Mouse (Mus musculus) intestine, embryonic 14.5 days (tissue): ENCODE measurements around the gene Trappc11. TPM values are rescaled to one million over a fixed set of nuclear protein-coding genes. Genes with fewer than 3 reads are reported as not detected.

Experiments used
- ATAC-seq: fragments of 200-750 bp; cut with Nextera tagmentation; replicated peaks from 2 replicates; pipeline ENCODE4 v1.8.0; 2017; ENCODE audit warnings: low read depth, moderate number of reproducible peaks, moderate TSS enrichment, moderate library complexity; ENCODE audit not compliant: low FRiP score, low TSS enrichment
- DNase-seq: peaks from one replicate; pipeline ENCODE4 v3.0.0-alpha.2; 2018; ENCODE audit warnings: low spot score
- H3K27ac ChIP-seq: fragments of 300-500 bp; sonication (generic); 2 replicates; pipeline ENCODE4 v1.5.1; 2014; ENCODE audit warnings: low read depth, mild to moderate bottlenecking, control low read depth
- H3K27me3 ChIP-seq: fragments of 300-500 bp; sonication (generic); replicated peaks from 2 replicates; pipeline ENCODE4 v1.6.1; 2014; ENCODE audit warnings: low read length, control low read depth; ENCODE audit not compliant: control insufficient read depth, insufficient read depth
- H3K36me3 ChIP-seq: fragments of 300-500 bp; sonication (generic); 2 replicates; pipeline ENCODE4 v1.6.1; 2014; ENCODE audit warnings: low read length, control low read depth; ENCODE audit not compliant: control insufficient read depth, insufficient read depth
- H3K4me1 ChIP-seq: fragments of 300-500 bp; sonication (generic); replicated peaks from 2 replicates; pipeline ENCODE4 v1.6.1; 2014; ENCODE audit warnings: low read length, control low read depth, mixed read lengths; ENCODE audit not compliant: control insufficient read depth, insufficient read depth
- H3K4me2 ChIP-seq: fragments of 300-500 bp; sonication (generic); 2 replicates; pipeline ENCODE4 v1.6.1; 2014; ENCODE audit warnings: low read length
- H3K4me3 ChIP-seq: fragments of 300-500 bp; sonication (generic); 2 replicates; pipeline ENCODE4 v1.5.1; 2014; ENCODE audit warnings: low read depth, low read length, control low read depth, mixed read lengths
- H3K9ac ChIP-seq: fragments of 300-500 bp; sonication (generic); 2 replicates; pipeline ENCODE4 v1.6.1; 2014; ENCODE audit warnings: mild to moderate bottlenecking, low read length
- H3K9me3 ChIP-seq: fragments of 300-500 bp; sonication (generic); 2 replicates; pipeline ENCODE4 v1.6.1; 2016; ENCODE audit warnings: low read length, control low read depth; ENCODE audit not compliant: control insufficient read depth
- WGBS: fragments of 180-500 bp; shearing (Covaris S2); extraction: QIAGEN DNeasy Blood & Tissue Kit; methylation state at CpG from one replicate; pipeline ENCODE4 v1.1.7; 2014; 5-methylcytosine and 5-hydroxymethylcytosine counted together
- polyA plus RNA-seq: library from polyadenylated mRNA; unstranded; fragments of >200 nt; fragmentation: Nextera tagmentation; extraction: Ambion mirVana; gene quantifications from 2 replicates; pipeline ENCODE4 v1.2.1, GENCODE M21; 2014

The Trappc11 gene
- polyA plus RNA-seq, 1 experiment from 2014 or later = 28.6 TPM

DNA sequence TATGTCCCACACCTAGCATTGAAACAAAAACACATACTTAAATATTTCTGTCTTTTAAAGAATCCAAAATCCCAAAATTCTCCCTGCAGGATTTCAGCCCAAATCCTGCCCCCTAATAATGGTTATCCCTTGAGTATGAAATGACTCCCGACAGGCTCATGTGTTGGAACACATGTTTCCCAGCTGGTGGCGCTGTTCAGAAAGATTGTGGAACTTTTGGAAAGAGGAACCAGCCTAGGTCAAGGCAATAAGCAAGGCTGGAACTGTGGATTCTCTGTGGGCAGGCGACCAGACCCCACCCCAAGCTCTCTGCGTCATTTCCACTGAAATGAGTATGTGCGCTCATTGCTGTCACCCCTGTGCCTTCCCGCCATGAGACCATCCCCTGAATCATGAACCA, 20.3 kb upstream of the Trappc11 start:
- H3K4me3 ChIP-seq = no peak overlapping the region
- peaks cover 36% of the 10 kb centered on the region for H3K36me3 ChIP-seq
- no peaks in the 10 kb centered on the region for H3K27me3 ChIP-seq
- DNase-seq (no peak), ATAC-seq (no peak)
- no peaks in the 10 kb centered on the region for H3K9me3 ChIP-seq
- H3K4me2 ChIP-seq = no peak overlapping the region
- H3K9ac ChIP-seq = no peak overlapping the region
- WGBS = 86% methylated on average over 6 of the region's 6 CpGs
- H3K27ac ChIP-seq = no peak overlapping the region
- no peaks in the 10 kb centered on the region for H3K4me1 ChIP-seq

GRCm38 (mm10) chr8:47547102-47547501, 13.8 kb upstream of the Trappc11 start:
- 0 out of 2 replicates have a peak, but pooled peaks cover 3% of the 10 kb centered on the region for H3K9me3 ChIP-seq

DNA sequence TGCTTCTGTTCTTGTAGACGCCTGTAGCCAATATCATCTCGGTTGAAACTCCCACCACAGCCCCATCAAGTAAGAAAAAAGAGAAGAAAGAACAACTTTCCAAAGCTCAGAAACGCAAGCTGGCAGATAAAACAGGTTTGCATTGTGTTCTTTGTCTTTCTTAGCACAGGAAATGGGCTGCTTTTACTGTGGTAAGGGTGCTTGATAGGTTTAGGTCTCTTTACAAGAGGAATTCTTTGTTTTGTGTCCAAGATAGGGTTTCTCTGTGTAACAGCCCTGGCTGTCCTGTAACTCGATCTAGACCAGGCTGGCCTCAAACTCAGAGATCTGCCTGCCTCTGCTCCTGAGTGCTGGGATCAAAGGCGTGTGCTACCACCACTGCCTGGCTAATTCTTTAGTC, 10.8 kb upstream of the Trappc11 start:
- Histone ChIP-seq H3K9ac (no peak overlapping the region), H3K4me3 (no peak overlapping the region), H3K36me3 (peaks cover 71% of the 10 kb centered on the region), H3K27ac (no peak overlapping the region), H3K27me3 (no peaks in the 10 kb centered on the region), H3K9me3 (0 out of 2 replicates have a peak, but pooled peaks cover 3% of the 10 kb centered on the region), H3K4me2 (no peak overlapping the region), H3K4me1 (no peaks in the 10 kb centered on the region)
- ATAC-seq (no peak), DNase-seq (no peak)
- 92% methylated on average over 5 of the region's 5 CpGs for WGBS

More at GRCm38 (mm10) chr8:47547102-47547501, 13.8 kb upstream of the Trappc11 start:
- no peak overlapping the region for H3K4me3 ChIP-seq
- H3K27me3 ChIP-seq = no peaks in the 10 kb centered on the region
- DNase-seq (no peak), ATAC-seq (no peak)
- H3K36me3 ChIP-seq = peaks cover 88% of the 10 kb centered on the region
- no peak overlapping the region for H3K27ac ChIP-seq
- no peaks in the 10 kb centered on the region for H3K4me1 ChIP-seq
- no peak overlapping the region for H3K9ac ChIP-seq
- no peak overlapping the region for H3K4me2 ChIP-seq
- 96% methylated on average over 10 of the region's 10 CpGs for WGBS

- DNase-seq (no peak), ATAC-seq (no peak)
- WGBS = 94% methylated on average over 16 of the region's 16 CpGs
- Histone ChIP-seq H3K36me3 (peaks cover 69% of the 10 kb centered on the region), H3K27me3 (no peaks in the 10 kb centered on the region), H3K9me3 (no peaks in the 10 kb centered on the region), H3K4me1 (no peaks in the 10 kb centered on the region), H3K9ac (no peak overlapping the region), H3K27ac (no peak overlapping the region), H3K4me2 (no peak overlapping the region), H3K4me3 (no peak overlapping the region)
Observed at GRCm38 (mm10) chr8:47542746-47543145, 9.5 kb upstream of the Trappc11 start.

DNA sequence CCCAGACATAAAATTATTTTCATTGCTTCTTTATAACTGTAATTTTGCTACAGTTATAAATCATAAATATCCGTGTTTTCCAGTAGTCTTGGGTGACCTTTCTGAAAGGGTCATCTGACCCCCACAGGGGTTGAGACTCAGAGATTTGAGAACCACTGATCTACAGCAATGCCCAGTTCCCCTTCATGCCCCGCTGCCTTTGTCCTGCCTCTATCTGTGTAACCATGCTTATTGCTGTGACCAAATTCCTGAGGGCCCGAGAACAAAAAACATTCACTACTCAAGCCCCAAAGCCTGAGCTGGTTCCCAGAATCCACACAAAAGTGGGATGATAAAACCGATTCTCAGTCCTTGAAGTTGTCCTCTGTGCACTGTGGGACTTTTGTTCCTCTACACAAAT, 5.1 kb upstream of the Trappc11 start:
- peaks cover 6% of the 10 kb centered on the region for H3K4me1 ChIP-seq
- peaks cover 37% of the 10 kb centered on the region for H3K36me3 ChIP-seq
- no peak overlapping the region for H3K27ac ChIP-seq
- no peak overlapping the region for H3K4me3 ChIP-seq
- ATAC-seq = no peak
- no peak for DNase-seq
- no peaks in the 10 kb centered on the region for H3K9me3 ChIP-seq
- H3K4me2 ChIP-seq = no peak overlapping the region
- H3K9ac ChIP-seq = no peak overlapping the region
- 88% methylated on average over 4 of the region's 4 CpGs for WGBS
- H3K27me3 ChIP-seq = no peaks in the 10 kb centered on the region

DNA sequence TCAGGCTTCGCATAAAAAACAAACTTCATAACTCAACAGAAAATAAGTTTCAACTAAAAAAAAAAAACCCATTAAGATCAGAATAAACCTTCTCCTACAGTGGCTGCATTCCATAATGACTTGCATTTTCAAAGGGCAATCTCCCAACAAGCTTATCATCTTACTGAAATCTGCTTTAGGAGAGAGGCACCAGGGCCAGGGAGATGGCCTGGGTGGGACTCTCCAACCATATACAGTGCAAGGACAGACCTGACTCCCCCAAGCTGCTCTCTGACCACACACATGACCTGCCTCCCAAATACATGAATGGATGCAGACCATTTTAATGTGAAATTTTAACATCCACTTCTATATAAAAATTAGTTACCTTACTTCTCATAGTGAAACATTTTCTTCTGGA, 5.2 kb downstream of the Trappc11 start:
- peaks cover 7% of the 10 kb centered on the region; the same call in 1 of the 2 replicates for H3K4me1 ChIP-seq
- H3K9ac ChIP-seq = no peak overlapping the region
- peaks cover 58% of the 10 kb centered on the region for H3K36me3 ChIP-seq
- DNase-seq (no peak), ATAC-seq (no peak)
- 97% methylated on average over 1 of the region's 1 CpGs for WGBS
- no peaks in the 10 kb centered on the region for H3K9me3 ChIP-seq
- H3K4me3 ChIP-seq = no peak overlapping the region
- H3K27ac ChIP-seq = no peak overlapping the region
- no peaks in the 10 kb centered on the region for H3K27me3 ChIP-seq
- H3K4me2 ChIP-seq = no peak overlapping the region

- Histone ChIP-seq H3K4me3 (no peak overlapping the region), H3K27me3 (no peaks in the 10 kb centered on the region), H3K36me3 (peaks cover 78% of the 10 kb centered on the region), H3K9me3 (no peaks in the 10 kb centered on the region), H3K9ac (no peak overlapping the region), H3K4me1 (no peaks in the 10 kb centered on the region), H3K4me2 (no peak overlapping the region), H3K27ac (no peak overlapping the region)
- DNase-seq (peak; percentile 12), ATAC-seq (no peak)
- WGBS = 97% methylated on average over 15 of the region's 15 CpGs
Observed at GRCm38 (mm10) chr8:47513601-47514000, 19.7 kb downstream of the Trappc11 start.

- 89% methylated on average over 9 of the region's 9 CpGs for WGBS
- Histone ChIP-seq H3K4me3 (no peak overlapping the region), H3K27ac (no peak overlapping the region), H3K4me2 (no peak overlapping the region), H3K27me3 (no peaks in the 10 kb centered on the region), H3K36me3 (peaks cover 83% of the 10 kb centered on the region), H3K9ac (no peak overlapping the region), H3K4me1 (no peaks in the 10 kb centered on the region), H3K9me3 (no peaks in the 10 kb centered on the region)
- ATAC-seq (no peak), DNase-seq (no peak)
Observed at GRCm38 (mm10) chr8:47510930-47511329, 22.3 kb downstream of the Trappc11 start.

- no peak for ATAC-seq
- H3K9me3 ChIP-seq = no peaks in the 10 kb centered on the region
- no peaks in the 10 kb centered on the region for H3K27me3 ChIP-seq
- H3K9ac ChIP-seq = no peak overlapping the region
- H3K4me1 ChIP-seq = no peaks in the 10 kb centered on the region
- no peak overlapping the region for H3K27ac ChIP-seq
- peaks cover 88% of the 10 kb centered on the region for H3K36me3 ChIP-seq
- no peak overlapping the region for H3K4me2 ChIP-seq
- WGBS = 89% methylated on average over 11 of the region's 12 CpGs
- no peak overlapping the region for H3K4me3 ChIP-seq
- no peak for DNase-seq
Observed at GRCm38 (mm10) chr8:47505431-47505830, 27.8 kb downstream of the Trappc11 start.
